Mouse (Mus musculus) erythroblast, embryonic 14.5 days (primary cell): Measurements from ENCODE around the gene Ivd.

ENCODE experiments used
- GATA1 ChIP-seq: IDR thresholded peaks from 2 replicates; pipeline ENCODE4 v1.6.1; 2012; ENCODE audit warnings: low read length, inconsistent platforms, mixed read lengths
- TAL1 ChIP-seq: IDR thresholded peaks from 3 replicates; pipeline ENCODE4 v1.6.1; 2012; ENCODE audit warnings: low read length, inconsistent platforms, mixed read lengths

- TF ChIP-seq TAL1: no peak
- no peak for TF ChIP-seq GATA1
Observed at GRCm38 (mm10) chr2:118918543-118918942, 56.8 kb downstream of the Ivd start.
